Mouse (Mus musculus) 3T3-L1 (cell line): ENCODE data around the gene Vmn2r73.
A peak's percentile ranks its signal among the peaks of the same experiment; 100 is the strongest.

Experiments used
- DNase-seq: peaks from one replicate; pipeline ENCODE4 v3.0.0-alpha.2; 2015; ENCODE audit warnings: low read depth, low spot score

Gene Vmn2r73

GRCm38 (mm10) chr7:85876166-85876565 lies at the start of gene Vmn2r73:
Gene Vmn2r73 (minus strand): TSS chr7:85876266.
- no peak for DNase-seq

DNA sequence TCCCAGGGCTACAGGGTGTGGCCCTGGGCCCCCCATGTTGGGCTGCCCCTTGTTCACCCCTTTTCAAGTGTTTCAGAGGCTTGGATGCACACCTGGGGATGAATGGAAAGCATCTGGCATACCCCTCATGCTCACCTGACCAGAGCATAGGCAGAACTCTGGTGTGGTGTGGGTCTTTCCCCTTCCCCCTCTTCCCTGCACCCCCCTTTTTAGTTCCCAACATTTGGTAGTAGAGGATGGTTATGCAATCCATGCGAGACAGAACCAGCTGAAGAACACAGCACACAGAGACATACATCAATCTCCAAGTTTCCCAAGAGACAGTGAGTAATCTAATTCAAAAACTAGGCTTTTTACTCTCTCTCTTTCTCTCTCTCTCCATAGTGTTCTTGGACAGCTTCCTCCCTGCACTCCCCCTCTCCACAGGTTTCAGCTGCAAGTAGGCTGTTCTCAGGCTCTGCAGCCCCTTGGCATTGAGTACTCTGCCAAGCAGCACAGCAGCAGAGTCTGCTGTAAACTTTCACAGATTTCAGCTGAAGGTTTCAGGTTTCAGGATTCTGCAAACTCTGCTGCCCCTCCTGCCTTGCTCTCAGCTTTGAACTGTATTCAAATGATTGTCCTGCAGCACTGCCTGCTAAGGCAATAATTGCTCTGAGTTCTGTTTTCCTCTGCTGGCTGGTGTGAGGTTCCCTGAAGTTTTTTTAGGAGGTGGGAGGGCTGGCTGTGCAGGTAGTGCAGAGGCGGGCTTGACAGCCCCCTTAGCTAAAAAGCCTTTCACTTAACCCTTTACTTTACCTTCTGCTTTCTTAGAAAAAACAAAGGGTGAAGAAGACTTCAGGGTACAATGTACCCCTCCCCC lies 35.7 kb downstream of the Vmn2r73 start:
- no peak for DNase-seq

GRCm38 (mm10) chr7:85818092-85818491 lies 58.0 kb downstream of the Vmn2r73 start:
- peak; percentile 50 for DNase-seq
